Mouse (Mus musculus): ENCODE data around the gene Akt3.

Akt3 gene

DNA sequence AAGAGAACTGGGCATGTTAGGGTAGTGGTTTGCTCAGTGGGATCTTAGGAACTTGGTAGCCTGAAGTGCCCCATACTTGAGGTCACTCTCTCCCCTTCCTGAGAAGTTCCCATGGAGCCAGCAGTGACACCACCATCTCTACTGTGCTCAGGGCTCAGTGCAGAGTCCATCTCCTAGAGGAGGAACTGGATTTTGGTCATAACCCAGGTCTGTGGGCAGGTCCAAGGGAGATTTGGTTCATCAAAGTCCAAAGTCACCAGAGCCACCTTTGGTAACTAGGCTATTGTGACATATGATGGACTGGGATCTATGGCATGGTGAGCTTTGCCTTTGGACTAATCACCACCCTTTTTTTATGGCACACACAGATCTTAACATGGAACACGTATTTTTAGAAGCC is 244.7 kb downstream of the Akt3 start:
- intact Hi-C loops (cut with DNase I), result no loop called here

DNA sequence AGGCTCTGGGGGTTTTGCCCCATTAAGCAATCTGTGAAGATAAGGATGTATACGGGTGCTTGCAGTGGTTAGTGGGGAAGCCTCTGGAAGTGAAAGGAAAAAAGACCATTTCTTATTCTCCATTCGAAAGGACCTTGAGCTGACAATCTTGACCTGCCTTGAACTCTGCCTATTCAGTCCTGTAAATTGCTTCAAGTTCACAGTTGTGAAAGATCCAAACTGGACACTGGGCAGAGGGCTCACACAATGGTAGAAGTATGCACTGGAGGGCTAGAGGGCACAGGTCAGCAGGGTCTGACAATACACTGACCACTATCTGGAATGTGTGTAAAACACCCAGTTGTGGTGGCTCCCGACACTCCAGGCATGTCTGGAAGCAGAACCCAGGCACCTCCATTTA is 245.2 kb downstream of the Akt3 start:
- intact Hi-C loops (cut with DNase I), result no loop called here

DNA sequence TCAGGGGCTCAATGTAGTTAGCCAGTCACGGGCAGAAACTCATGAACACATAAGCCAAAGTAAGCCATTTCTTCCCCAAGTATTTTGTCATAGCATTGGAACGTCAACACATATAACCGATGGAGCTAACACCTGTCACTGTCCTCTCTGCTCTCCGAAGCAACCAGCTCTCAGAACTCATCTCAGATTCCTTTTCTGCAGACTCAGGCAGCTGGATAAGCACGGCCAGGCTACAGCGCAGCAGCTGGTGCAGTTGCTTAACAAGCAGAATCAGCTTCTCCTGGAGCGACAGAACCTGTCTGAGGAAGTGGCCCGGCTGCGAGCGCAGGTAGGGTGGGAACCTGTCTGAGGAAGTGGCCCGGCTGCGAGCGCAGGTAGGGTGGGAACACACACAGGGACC is 246.3 kb downstream of the Akt3 start:
- intact Hi-C loops (cut with DNase I), result no loop called here

DNA sequence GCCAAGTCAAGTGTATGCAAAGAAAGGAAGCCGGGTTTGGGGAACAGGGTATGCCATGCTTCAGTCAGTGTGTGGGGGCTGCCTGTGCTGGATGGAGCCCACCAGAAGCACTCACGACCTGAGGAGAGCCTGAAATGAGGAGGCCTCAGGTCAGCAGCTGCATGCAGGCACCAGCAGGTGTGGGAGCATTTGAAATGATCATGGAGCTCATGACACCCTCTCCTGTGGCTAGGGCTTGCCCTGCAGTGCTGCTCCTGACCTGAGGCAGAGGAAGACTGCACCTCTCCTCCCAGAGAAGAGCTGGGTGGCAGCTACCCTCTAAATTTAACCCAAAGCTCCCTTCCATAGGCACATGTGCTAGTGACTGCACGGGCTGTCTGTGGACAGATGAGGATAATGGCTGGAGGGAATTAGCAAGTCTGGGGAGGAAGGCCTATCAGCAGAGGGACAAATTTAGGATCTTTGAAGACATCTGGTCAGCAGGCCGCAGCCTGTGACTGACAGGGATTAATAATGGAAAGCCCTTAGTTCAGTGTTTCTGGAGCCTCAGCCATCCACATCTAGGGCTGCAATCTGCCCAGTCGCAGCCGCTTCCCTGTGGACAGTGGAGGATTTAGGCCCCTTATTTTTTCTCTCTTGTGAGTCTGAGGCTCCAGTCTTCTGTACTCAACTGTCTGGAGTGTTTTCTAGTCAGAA is 247.2 kb downstream of the Akt3 start:
- intact Hi-C loops (cut with DNase I), result no loop called here

DNA sequence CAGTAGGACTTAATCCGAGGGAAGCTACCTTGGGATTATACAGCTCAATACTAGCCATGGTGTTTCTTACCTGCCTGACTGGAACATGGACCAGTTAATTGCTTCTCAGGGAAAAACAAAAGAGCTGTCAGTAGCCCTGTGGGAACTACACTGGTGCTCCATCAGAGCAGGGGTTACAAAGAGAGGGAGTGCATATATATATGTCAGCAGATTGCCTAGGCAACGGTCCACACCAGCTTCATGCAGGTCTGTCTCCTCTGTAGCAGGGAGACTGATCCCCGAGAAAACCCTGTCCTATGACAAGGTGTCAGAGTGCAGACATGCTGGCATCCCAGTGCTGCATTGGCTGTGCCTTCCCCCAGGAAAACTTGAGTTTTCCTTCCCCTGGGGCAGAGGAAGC is 248.0 kb downstream of the Akt3 start:
- intact Hi-C loops (cut with DNase I), result no loop called here

DNA sequence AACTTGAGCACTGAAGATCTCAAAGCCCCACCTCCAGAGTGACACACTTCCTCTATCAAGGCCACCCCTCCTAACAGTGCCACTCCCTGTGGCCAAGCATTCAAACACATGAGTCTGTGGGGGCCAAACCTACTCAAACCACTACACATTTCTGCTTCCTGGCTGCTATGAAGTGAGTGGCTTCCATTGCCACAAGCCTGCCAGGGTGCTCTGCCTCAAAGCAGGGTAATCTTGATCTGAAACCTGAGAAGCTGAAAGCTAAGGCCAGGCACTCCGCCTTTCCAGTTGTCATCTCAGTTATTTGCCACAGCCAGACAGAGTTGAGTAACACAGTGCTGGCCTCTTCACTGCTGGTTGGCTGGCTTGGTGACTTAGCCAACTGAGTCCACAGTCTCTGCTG is 249.2 kb downstream of the Akt3 start:
- intact Hi-C loops (cut with DNase I), result no loop called here

DNA sequence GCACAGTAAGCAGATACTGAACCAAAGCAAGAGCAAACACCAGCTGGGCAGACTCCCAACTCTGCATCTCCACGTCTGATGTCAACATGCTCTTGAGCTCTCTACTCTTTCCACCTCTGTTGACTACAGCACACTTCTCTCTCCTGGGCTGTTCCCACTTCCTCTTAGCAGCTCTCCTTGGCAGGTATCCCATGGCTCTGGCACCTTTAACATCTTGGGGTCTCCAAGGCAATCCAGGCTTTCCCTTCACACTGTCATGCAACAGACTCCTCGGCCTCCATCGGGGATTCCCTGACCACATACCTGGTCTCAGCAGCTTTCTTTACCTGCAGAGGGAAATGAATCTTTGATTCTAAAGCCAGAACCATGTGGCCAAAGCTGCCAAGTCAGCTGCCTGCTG is 250.6 kb downstream of the Akt3 start:
- intact Hi-C loops (cut with DNase I), result no loop called here

DNA sequence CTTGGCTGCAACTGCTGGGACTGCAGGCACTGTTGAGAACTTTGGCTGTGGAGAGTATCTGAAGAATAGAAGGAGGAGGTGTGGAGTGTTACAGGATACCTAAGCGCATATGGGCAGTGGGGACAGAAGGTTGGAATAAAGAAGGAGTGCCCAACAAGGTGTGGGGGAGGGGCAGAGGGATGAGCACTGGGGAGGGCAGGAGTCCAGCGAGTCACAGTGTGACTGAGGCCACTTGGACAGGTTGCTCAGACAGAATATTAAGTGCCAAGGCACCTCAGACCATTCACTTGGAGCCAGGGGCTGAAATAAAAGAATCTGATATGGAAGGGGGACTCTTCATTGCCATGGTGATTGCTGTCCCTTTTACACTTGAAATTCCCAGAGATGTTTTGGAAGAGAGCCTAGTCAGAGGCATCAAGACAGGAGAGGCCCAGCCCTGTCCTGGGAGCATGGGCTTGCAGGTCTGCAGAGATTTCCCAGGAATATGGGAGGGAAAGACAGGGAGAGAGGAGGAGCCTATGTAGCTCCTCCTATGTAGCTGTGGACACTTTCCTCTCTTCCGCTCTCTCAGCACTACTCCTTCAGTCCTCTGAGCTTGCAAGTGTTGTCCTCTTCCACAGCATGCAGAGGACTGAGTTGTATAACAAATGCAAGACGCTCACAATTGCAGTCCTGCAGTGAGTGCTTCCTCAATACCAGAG is 253.8 kb downstream of the Akt3 start:
- intact Hi-C loops (cut with DNase I), result no loop called here

DNA sequence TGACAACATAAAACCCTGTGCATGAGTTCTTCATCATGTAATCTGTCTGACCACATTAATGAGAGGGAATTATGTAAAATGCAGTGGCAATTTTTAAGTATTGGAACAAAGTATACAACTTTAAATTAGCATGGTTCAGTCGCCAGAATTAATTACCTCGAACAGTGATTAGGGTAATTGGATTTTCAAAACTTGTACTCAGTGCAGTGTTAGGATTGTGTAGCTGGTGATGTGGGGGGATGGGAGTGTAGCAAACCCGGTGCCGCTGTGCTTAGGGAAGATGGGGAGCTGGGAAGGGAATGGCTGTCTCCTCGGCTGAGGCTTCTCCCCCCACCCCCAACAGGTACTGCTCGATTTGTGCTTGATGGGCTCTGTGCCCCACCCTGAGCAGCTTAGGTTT is 255.1 kb downstream of the Akt3 start:
- intact Hi-C loops (cut with DNase I), result no loop called here

DNA sequence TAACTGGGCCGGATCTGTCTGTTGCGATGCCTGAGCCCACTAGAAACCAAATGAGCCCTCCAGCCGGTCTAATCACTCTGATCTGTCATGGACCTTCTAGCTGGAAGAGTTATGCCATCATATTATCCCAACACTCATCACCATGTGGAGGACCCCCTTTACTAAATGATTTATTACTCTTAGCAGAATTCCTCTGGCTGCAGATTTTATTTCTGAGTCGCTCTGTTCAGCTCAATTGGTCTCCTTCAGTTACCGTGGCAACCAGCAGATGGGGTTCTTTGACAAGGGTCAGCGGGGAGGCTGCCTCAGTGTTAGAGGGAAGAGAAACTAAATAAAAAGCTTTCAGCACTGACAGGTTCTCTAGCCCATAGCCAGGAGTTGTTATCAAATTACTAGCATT is 259.0 kb downstream of the Akt3 start:
- intact Hi-C loops (cut with DNase I), result no loop called here

DNA sequence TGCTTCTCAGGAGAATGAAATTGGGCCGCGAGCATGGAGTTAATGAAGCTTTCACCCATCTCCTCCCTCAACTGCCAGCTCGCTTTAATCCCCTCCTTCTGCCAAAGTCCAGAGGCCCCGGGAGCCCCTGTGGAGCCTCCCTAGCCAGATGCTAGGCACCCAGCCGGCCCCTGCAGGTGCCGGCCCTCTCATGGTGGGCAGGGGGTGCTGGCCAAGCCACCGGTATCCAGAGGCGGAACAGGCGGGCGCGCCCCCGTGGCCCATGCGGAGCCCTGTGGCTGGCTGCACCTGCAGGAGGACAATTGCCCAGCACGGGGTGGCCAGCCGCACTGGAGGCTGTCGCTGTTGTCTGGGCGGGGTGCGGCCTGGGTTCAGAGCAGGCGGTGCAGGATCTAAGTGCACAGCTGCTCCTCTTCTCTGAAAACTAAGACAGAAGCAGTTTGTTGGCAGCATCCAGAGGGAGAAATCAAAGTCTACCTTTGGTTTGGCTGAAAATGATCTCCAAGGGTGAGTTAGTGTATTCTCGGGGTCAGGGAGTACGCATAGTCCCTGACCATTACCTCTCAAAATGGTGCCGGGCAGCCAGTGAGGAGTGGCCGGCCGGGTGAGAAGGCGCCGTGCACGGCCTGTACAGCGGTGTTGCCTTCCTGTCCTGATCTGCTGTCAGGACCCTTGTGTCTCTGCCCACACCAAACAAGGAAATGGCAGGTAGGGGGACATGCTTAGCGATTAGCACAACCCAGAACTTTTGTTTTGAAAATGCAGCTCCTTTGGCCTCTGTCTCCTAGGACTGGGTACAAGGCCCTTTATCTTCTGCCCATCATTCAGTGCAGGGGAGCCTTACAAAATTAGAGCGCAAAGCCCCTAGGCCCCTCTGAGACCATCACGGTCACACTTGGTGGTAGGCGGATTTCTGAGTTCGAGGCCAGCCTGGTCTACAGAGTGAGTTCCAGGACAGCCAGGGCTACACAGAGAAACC is 260.0 kb downstream of the Akt3 start:
- intact Hi-C loops (cut with DNase I), result no loop called here

DNA sequence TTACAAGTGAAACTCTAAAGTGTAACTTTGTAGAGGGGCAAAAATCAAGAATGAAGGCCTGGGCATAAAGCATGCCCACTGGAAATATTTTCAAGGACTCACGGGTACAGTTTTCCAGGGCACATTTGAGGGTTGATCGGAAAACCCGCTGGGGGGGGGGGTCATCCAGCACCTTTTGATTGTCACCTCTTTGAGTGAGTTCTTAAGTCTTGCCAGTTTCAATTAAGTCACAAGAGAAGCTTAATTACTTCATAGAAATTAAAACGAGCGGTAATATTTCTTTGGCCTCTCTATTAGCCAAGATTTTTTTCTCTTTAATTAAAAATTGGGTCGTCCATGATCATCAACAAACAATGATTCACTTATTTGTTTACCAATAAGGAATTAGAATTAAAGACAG is 260.7 kb downstream of the Akt3 start:
- intact Hi-C loops (cut with DNase I), result no loop called here

DNA sequence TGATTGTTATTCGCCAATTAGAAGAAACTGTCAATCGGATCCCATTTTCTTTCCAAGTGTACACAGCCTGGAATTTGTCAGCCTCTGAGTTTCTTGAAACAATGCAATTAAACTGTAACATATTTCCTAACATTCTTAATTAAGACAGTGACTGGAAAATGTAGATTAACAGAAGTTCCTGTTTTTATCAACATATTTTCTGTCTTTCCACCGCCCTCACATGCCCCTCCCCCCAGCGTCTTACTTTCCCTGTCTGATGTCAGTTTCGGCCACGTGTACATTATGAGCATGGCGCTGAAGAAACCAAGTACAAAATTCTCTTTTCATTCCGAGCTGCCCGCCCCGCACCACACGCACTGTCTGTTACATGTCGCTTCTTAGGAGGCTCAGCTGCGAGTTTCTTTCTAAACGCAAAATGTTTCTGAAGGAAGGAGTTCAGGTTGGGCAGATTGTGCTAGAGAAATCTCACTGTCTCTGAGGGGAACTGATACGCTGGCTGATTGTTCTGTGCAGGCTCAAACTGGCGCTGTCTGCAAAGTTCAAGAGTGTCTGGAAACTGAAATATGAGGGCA is 261.3 kb downstream of the Akt3 start:
- intact Hi-C loops (cut with DNase I), result no loop called here

DNA sequence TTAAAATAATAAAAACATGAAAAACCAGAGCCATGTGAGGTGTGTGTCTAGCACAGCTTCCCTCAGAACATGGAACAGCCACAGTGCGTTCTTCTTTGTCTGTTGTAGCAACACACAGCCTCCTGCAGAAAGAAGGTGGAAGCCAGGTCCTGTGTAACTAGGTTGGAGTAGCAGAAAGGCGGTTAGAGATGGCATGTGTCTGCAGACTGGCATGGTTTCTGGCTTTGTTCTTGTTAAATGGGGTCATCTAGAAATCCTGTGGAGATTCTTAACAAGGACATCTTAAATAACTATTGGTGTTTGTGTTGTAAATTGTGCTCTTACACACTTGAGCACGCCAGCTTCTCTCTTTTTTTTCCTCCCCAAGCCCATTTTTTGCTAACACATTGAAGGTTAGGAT is 261.8 kb downstream of the Akt3 start:
- intact Hi-C loops (cut with DNase I), result no loop called here

DNA sequence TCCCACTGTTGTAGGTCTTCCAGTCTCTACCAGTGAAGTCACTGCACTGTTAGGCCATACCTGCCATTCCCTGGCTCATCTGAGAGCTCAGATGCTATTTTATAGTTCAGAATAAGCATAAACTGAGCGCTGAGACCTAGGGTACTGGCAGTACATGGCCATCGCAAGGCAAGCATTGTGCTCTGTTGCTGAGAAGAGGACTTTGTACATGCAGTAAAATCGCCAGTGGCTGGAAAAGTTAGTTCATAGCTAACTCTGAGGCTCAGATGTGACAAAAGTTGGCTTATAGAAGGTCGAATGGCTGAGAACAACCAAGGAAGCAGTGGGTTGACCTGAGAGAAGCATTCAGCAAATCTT is 262.6 kb downstream of the Akt3 start:
- intact Hi-C loops (cut with DNase I), result no loop called here

DNA sequence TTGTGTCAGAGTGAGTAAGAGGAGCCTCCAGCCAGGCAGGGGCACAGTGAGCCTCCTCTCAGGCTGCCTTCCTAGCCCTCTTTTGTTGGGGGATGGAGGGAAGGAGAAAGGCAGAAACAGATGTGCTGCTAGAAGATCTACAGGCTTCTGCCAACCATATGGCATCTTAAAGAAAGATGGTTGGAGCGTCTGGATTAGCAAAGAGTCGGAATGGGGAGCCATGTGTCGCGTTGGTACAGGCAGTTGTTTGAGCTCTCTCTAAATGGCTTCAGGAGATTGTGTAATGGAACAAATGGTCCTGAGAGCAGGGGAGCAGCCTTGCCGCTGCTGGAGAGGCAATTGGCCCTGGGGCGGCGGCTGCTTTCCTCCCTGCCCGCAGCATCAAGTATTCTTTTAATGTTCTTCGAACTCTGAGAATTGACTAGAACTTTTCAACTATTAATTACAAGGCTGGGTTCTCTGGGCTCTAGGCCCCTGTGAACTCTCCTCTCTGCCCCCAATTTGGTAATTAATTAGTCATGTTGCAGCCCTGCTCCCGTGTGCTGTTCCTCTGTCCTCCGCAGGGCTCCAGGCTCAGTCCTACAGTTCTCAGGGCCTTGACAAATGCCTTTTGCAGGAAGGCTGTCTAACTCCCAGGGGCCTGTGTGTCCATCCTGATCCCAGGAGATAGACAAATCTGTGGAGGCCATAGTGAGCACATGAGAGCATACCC is 263.1 kb downstream of the Akt3 start:
- intact Hi-C loops (cut with DNase I), result no loop called here

DNA sequence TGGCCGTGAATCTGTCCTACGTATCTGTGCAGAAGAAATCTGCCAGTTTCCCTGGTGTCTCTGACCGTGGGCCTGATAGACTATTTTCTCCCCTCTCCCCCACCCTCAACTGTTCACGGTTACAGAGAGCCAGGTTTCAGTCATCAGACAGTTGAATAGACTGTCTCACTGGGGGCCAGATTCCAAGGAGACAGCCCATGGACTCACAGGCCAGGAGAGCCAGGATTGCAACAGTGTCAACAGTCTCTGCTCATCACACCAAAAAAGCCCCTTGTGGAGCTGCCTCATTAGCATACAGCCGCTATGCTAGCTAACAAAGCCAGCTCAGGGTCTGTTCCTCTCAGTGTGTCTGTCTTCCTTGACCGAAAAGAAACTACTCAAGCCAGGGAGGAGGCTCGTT is 263.9 kb downstream of the Akt3 start:
- intact Hi-C loops (cut with DNase I), result no loop called here

DNA sequence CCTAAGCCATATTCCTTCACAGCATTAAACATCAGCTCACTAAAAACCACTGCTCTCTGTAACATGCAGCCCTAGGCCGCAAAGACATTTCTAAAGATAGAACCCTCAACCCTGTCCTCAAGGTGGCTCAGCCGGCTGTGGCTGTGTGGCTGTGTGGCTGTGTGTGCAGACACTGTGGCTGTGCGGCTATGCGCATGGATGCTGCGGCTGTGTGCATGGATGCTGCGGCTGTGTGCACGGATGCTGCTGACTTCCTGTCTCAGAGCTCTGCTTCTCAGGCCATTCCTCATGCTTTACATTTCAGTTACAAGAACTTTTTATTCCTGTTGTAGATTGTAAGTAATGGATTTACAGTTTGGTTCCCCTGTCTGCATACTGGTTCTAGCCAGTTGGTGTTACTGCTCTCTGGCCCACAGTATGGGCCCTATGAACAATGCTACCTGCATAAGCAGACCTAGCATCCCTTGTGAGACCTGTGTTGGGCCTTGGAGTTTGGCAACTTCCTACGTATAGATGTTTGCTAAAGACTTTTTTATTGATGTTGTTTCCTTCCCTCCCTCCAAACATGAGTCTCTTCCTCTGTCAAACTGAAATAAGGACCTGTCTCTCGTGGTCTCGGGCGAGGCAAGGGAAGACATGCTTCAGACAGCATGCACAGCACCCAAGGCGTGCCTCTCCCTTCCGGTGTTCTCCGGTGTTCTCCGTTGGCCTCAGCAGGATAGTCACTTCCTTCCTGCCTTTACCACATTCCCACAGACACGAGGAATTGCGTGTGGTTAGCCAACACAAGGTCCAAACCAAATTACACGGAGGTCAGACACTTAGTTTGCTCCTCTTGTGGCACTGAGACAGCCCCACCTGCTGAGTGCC is 264.6 kb downstream of the Akt3 start:
- intact Hi-C loops (cut with DNase I), result no loop called here

DNA sequence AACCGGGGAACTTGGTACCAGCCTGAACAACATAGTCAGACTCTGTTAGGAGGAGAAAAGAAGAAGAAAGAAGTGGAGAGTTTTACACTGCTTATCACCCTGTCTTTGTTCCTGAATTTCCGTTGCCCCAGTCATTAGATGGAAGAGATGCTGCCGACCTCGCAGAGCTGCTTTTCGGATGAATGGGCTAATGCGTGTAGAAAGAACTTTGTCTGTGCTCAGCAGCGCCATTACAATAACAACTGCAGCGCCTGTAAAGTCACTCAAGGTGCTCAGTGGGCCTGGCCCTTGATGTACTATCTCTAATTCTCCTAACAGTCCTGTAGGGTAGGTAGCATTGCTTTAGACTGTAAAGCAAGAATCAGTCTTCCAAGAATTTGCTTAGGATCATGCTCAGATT is 265.5 kb downstream of the Akt3 start:
- intact Hi-C loops (cut with DNase I), result no loop called here

DNA sequence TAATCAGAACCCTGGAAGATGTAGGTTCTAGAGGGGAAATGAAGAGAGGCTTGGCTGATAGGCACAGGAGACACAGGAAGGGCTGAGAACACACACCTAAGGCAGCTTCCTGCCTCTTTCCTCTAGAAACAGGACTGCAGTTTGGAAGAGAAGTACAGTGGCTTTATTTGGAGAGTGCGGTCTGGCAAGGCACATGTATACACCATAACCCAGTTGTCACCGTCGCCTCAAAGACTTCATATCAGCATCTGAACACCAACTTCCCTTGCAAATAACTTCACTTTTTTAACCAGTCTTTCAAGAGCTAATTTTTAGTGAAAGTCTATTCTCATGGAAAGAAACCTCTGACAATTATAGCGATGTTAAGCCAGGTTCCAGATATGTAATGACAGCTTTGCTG is 266.5 kb downstream of the Akt3 start:
- intact Hi-C loops (cut with DNase I), result no loop called here

Data from adrenal gland (tissue).